Mouse (Mus musculus): ENCODE data around the gene Mamdc2.

DNA sequence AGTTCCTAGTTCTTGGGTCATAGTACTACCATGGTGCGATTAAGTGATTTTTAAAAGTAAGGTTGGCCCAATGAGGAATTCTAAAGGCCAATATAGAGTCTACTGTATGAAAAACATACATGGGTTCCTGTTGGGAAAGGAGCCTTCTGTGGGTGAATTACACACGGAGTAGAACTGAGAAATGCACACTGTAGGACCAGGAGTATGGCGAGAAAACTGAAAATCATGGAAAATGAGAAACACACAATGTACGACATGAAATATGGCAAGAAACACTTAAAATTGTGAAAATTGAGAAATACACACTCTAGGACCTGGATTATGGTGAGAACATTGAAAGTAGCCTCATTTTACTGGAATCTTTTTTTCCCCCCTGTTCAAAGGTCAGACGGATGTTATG lies 91.0 kb downstream of the Mamdc2 start:
- TF ChIP-seq POLR2A (IDR thresholded peaks at IDR 0.05; ENCODE audit: borderline replicate concordance, extremely low read depth, low read depth, low read length) (no peak), CTCF (IDR thresholded peaks at IDR 0.05; ENCODE audit: insufficient read depth, low read length) (no peak)

All from lung, adult 2 months (tissue).